Mouse (Mus musculus): ENCODE data around the gene Sdk2. TPM values are rescaled to one million over a fixed set of nuclear protein-coding genes. Genes with fewer than 3 reads are reported as not detected.
A peak's percentile ranks its signal among the peaks of the same experiment; 100 is the strongest.

Sdk2 gene
- polyA plus RNA-seq, 1 experiment from 2014 or later = 1.1 TPM

DNA sequence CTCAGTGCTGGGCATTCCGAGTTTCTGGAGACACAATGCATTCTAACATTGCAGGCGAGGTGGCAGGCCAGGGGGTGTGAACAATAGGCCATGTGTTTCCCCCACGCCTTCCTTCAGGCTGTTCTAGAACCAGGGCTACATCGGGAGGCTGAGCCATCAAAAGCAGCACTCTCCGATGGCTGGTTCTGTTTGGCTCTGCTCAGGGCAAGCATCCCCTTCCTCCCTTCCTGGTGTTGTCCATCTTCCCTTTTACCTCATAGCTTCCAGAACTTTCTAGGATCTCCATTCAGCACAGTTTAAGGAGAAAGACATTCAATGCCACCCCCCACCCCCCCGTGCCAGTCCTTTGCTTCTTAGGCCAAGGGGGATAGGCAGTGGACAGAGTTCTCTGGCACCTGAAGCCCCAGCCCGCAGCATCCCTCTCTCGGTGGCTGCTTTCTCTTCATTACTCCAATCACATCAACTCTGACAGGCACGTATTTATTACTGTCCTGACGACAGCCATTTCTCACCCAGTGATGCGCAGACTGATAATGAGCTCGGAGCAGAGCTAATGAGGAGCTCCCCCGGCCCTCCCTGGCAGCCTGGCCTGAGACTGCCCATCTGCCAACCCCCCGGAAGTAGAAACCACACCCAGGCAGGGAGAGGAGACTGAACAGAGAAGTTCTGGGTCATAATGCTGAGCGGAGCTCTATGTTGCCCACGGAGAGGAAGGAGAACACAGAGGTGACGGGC is 12.1 kb downstream of the Sdk2 start:
- no peak overlapping the region for H3K4me3 ChIP-seq (ENCODE audit: low read length)
- H3K9me3 ChIP-seq (replicated peaks; ENCODE audit: control insufficient read depth, low read length) = no peaks in the 10 kb centered on the region
- 0 out of 2 replicates have a peak, but pooled peaks cover 4% of the 10 kb centered on the region for H3K4me1 ChIP-seq (ENCODE audit: control insufficient read depth, insufficient read depth, low read length)
- H3K27me3 ChIP-seq (ENCODE audit: control insufficient read depth, insufficient read depth, low read length) = no peaks in the 10 kb centered on the region
- no peak overlapping the region for H3K9ac ChIP-seq (ENCODE audit: low read length)
- H3K36me3 ChIP-seq (ENCODE audit: control insufficient read depth, insufficient read depth) = no peaks in the 10 kb centered on the region
- 71% methylated on average over 17 of the region's 17 CpGs for WGBS
- H3K27ac ChIP-seq (ENCODE audit: low read length) = no peak overlapping the region
- no peak overlapping the region for H3K4me2 ChIP-seq (ENCODE audit: low read depth, low read length)
- no peak for ATAC-seq (replicated peaks; ENCODE audit: extremely low read depth, insufficient read depth, low FRiP score)

DNA sequence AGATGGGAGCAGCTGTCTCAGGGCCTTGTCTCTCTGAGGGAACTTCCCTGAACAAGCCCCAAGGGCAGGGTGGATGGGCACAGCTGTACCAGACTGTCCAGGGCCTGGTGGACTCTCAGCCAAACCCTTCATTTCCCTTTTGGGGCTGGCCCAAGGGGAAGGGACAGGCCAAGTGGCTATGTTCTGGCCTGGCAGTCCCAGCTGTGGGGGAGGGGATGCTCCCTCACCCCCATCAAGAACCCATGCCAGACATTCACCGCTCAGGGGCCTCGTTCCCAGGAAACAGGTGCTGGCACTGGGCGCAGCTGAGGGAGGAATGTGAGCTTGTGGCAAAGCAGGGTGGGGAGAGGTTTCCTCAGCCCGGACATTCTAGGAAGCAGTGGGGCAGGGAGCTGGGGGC is 15.5 kb downstream of the Sdk2 start:
- H3K9ac ChIP-seq (ENCODE audit: low read length) = no peak overlapping the region
- no peaks in the 10 kb centered on the region for H3K27me3 ChIP-seq (ENCODE audit: control insufficient read depth, insufficient read depth, low read length)
- WGBS = 45% methylated on average over 4 of the region's 4 CpGs
- H3K4me1 ChIP-seq (ENCODE audit: control insufficient read depth, insufficient read depth, low read length) = peaks cover 12% of the 10 kb centered on the region; the same call in 1 of the 2 replicates
- peaks cover 5% of the 10 kb centered on the region; the same call in 1 of the 2 replicates for H3K9me3 ChIP-seq (replicated peaks; ENCODE audit: control insufficient read depth, low read length)
- H3K36me3 ChIP-seq (ENCODE audit: control insufficient read depth, insufficient read depth) = no peaks in the 10 kb centered on the region
- no peak overlapping the region for H3K4me3 ChIP-seq (ENCODE audit: low read length)
- ATAC-seq (replicated peaks; ENCODE audit: extremely low read depth, insufficient read depth, low FRiP score) = peak; percentile 16; the same call in 1 of the 2 replicates
- no peak overlapping the region for H3K4me2 ChIP-seq (ENCODE audit: low read depth, low read length)
- no peak overlapping the region for H3K27ac ChIP-seq (ENCODE audit: low read length)

- Histone ChIP-seq H3K27ac (ENCODE audit: low read length) (no peak overlapping the region), H3K4me3 (ENCODE audit: low read length) (no peak overlapping the region), H3K27me3 (ENCODE audit: control insufficient read depth, insufficient read depth, low read length) (no peaks in the 10 kb centered on the region), H3K36me3 (ENCODE audit: control insufficient read depth, insufficient read depth) (no peaks in the 10 kb centered on the region), H3K9me3 (replicated peaks; ENCODE audit: control insufficient read depth, low read length) (peaks cover 5% of the 10 kb centered on the region; the same call in 1 of the 2 replicates), H3K4me2 (ENCODE audit: low read depth, low read length) (no peak overlapping the region), H3K9ac (ENCODE audit: low read length) (no peak overlapping the region), H3K4me1 (ENCODE audit: control insufficient read depth, insufficient read depth, low read length) (peaks cover 12% of the 10 kb centered on the region; the same call in 1 of the 2 replicates)
- ATAC-seq (replicated peaks; ENCODE audit: extremely low read depth, insufficient read depth, low FRiP score) = no peak
- 47% methylated on average over 3 of the region's 3 CpGs for WGBS
Measured at GRCm38 (mm10) chr11:114050511-114050910, 16.3 kb downstream of the Sdk2 start.

DNA sequence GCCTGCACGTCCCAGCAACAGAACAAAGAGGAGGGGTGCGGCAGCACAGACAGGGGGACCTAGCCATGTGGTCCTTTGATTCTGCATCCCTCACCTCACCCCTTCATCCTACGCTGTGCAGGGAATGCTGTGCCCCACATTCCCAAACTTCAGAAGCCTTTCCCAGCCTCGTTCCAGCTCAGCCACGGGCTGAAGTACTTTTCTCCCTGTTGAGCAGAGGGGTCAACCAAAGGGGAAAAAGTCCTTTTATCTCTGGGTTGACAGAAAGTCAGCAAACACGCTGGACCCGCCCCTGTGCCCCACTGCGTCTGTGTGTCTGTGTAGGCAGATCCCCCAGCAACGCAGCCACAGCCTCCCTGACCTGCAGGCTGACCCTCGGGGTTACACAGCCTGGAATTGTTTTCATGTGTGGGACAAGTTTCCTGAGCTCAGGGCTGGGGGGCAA is 18.9 kb downstream of the Sdk2 start:
- peak overlapping the region; percentile 38; the same call in 1 of the 2 replicates for H3K9ac ChIP-seq (ENCODE audit: low read length)
- H3K9me3 ChIP-seq (replicated peaks; ENCODE audit: control insufficient read depth, low read length) = peaks cover 5% of the 10 kb centered on the region; the same call in 1 of the 2 replicates
- no peak overlapping the region for H3K27ac ChIP-seq (ENCODE audit: low read length)
- H3K27me3 ChIP-seq (ENCODE audit: control insufficient read depth, insufficient read depth, low read length) = no peaks in the 10 kb centered on the region
- peaks cover 12% of the 10 kb centered on the region; the same call in 1 of the 2 replicates for H3K4me1 ChIP-seq (ENCODE audit: control insufficient read depth, insufficient read depth, low read length)
- H3K4me2 ChIP-seq (ENCODE audit: low read depth, low read length) = peak overlapping the region; percentile 35
- no peak; the same call in 1 of the 2 replicates for ATAC-seq (replicated peaks; ENCODE audit: extremely low read depth, insufficient read depth, low FRiP score)
- no peak overlapping the region for H3K4me3 ChIP-seq (ENCODE audit: low read length)
- H3K36me3 ChIP-seq (ENCODE audit: control insufficient read depth, insufficient read depth) = no peaks in the 10 kb centered on the region
- 6% methylated on average over 10 of the region's 10 CpGs for WGBS

DNA sequence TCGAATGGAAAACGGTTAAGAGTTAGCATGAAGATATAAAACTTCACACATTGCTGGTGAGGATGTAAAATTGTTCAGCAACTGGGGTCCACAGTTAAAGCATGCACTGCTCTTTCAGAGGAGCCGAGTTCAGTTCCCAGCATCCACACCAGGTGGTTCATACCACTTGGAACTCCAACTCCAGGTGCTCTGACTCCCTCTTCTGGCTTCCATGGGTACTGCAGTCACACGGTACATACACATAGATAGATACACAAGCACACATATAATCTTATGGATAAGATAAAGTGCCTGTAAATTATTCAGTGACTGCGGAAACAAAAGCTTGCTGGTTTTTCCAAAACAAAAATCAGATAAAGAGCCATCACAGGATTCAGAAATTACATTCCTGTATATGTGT is 19.9 kb downstream of the Sdk2 start:
- 93% methylated on average over 5 of the region's 5 CpGs for WGBS
- ATAC-seq (replicated peaks; ENCODE audit: extremely low read depth, insufficient read depth, low FRiP score) = no peak
- peaks cover 20% of the 10 kb centered on the region for H3K4me1 ChIP-seq (ENCODE audit: control insufficient read depth, insufficient read depth, low read length)

GRCm38 (mm10) chr11:114044373-114044772 is 22.5 kb downstream of the Sdk2 start:
- WGBS = 71% methylated on average over 4 of the region's 4 CpGs
- Histone ChIP-seq H3K27me3 (ENCODE audit: control insufficient read depth, insufficient read depth, low read length) (no peaks in the 10 kb centered on the region), H3K4me1 (ENCODE audit: control insufficient read depth, insufficient read depth, low read length) (peaks cover 35% of the 10 kb centered on the region), H3K9ac (ENCODE audit: low read length) (no peak overlapping the region), H3K27ac (ENCODE audit: low read length) (no peak overlapping the region), H3K9me3 (replicated peaks; ENCODE audit: control insufficient read depth, low read length) (peaks cover 5% of the 10 kb centered on the region; the same call in 1 of the 2 replicates), H3K4me2 (ENCODE audit: low read depth, low read length) (no peak overlapping the region), H3K36me3 (ENCODE audit: control insufficient read depth, insufficient read depth) (no peaks in the 10 kb centered on the region), H3K4me3 (ENCODE audit: low read length) (no peak overlapping the region)
- no peak for ATAC-seq (replicated peaks; ENCODE audit: extremely low read depth, insufficient read depth, low FRiP score)

More for the DNA sequence above, 19.9 kb downstream of the Sdk2 start:
- peaks cover 5% of the 10 kb centered on the region; the same call in 1 of the 2 replicates for H3K9me3 ChIP-seq (replicated peaks; ENCODE audit: control insufficient read depth, low read length)
- no peak overlapping the region for H3K4me2 ChIP-seq (ENCODE audit: low read depth, low read length)
- no peak overlapping the region for H3K9ac ChIP-seq (ENCODE audit: low read length)
- no peaks in the 10 kb centered on the region for H3K27me3 ChIP-seq (ENCODE audit: control insufficient read depth, insufficient read depth, low read length)
- no peak overlapping the region for H3K4me3 ChIP-seq (ENCODE audit: low read length)
- H3K36me3 ChIP-seq (ENCODE audit: control insufficient read depth, insufficient read depth) = no peaks in the 10 kb centered on the region
- H3K27ac ChIP-seq (ENCODE audit: low read length) = no peak overlapping the region

DNA sequence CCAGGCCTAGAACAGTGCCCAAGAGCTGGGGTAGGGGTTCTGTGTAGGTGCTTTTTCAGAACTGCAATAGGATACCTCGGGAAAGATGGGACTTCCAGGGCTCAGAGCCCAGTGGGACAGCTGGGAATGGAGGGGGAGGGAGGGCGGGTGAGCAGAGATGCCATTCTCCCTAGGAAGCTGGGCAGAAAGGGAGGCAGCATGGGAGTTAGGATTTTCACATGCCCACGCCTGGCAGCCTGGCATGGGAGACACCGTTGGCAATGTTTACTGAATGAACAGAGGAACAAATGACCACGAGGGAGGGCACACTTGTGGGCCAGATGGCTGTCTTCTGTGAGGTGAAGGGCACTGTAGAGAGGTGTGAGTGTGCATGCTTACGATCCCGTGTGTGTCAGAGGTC is 23.3 kb downstream of the Sdk2 start:
- H3K9ac ChIP-seq (ENCODE audit: low read length) = no peak overlapping the region; the same call in 1 of the 2 replicates
- H3K9me3 ChIP-seq (replicated peaks; ENCODE audit: control insufficient read depth, low read length) = peaks cover 5% of the 10 kb centered on the region; the same call in 1 of the 2 replicates
- ATAC-seq (replicated peaks; ENCODE audit: extremely low read depth, insufficient read depth, low FRiP score) = no peak
- no peak overlapping the region for H3K4me2 ChIP-seq (ENCODE audit: low read depth, low read length)
- peaks cover 35% of the 10 kb centered on the region for H3K4me1 ChIP-seq (ENCODE audit: control insufficient read depth, insufficient read depth, low read length)
- no peaks in the 10 kb centered on the region for H3K36me3 ChIP-seq (ENCODE audit: control insufficient read depth, insufficient read depth)
- 65% methylated on average over 7 of the region's 7 CpGs for WGBS
- H3K27ac ChIP-seq (ENCODE audit: low read length) = no peak overlapping the region
- H3K27me3 ChIP-seq (ENCODE audit: control insufficient read depth, insufficient read depth, low read length) = no peaks in the 10 kb centered on the region
- no peak overlapping the region for H3K4me3 ChIP-seq (ENCODE audit: low read length)

DNA sequence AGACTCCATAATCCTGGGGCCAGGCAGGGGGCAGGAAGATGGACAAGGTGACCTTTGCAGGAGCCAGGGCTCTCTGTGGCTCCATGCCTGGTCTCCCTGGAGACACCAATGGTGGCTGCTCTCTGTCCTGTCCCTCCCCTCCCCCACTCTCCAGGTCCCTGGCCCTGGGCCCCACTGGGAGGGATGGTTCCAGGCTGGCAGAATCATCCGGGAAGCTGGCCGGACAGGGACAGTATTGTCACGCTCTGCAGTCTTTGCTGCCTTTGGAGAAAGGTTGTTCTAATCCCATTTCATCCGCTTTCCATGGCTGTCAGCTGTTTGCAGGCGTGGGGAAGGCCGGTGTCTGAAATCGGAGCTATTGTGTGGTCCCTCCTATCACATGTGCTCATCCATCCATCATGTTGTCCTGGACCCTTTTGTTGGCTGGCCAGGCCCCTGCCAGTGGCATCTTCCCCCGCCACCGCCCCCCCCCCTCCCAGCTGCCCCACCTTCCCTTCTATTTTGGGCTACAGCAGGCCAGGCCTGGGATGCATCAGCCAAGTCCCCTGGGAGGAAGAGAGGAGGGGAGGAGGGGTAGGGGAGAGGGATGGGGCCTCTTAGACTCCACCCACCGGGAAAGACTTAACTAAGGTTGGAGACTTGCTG is 26.3 kb downstream of the Sdk2 start:
- Histone ChIP-seq H3K9me3 (replicated peaks; ENCODE audit: control insufficient read depth, low read length) (no peaks in the 10 kb centered on the region), H3K4me2 (ENCODE audit: low read depth, low read length) (peak overlapping the region; percentile 7; the same call in 1 of the 2 replicates), H3K27ac (ENCODE audit: low read length) (peak overlapping the region; percentile 80), H3K4me1 (ENCODE audit: control insufficient read depth, insufficient read depth, low read length) (peaks cover 30% of the 10 kb centered on the region), H3K36me3 (ENCODE audit: control insufficient read depth, insufficient read depth) (no peaks in the 10 kb centered on the region), H3K9ac (ENCODE audit: low read length) (no peak overlapping the region), H3K27me3 (ENCODE audit: control insufficient read depth, insufficient read depth, low read length) (no peaks in the 10 kb centered on the region), H3K4me3 (ENCODE audit: low read length) (no peak overlapping the region)
- peak; percentile 85 for ATAC-seq (replicated peaks; ENCODE audit: extremely low read depth, insufficient read depth, low FRiP score)
- 10% methylated on average over 10 of the region's 10 CpGs for WGBS

DNA sequence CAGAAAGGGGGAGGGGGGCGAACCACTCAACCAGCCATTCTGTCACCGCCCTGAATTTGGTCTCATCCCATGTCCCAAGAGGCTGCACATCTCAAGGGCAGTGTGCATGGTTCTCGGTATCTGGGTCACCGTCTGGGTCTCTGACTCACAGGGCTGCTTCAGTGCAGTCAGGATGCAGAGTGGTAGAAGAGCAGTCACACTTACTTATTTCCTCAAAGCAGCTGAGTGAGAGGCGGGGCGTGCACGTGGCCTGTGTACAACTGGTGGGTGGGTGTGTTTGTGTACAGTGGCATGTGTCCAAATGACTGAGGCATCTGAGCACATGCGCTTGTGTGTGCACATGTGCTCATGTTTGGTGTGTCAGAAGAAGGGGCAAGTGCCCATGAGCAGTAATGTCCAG is 28.8 kb downstream of the Sdk2 start:
- Histone ChIP-seq H3K4me2 (ENCODE audit: low read depth, low read length) (no peak overlapping the region), H3K36me3 (ENCODE audit: control insufficient read depth, insufficient read depth) (no peaks in the 10 kb centered on the region), H3K27ac (ENCODE audit: low read length) (no peak overlapping the region), H3K4me1 (ENCODE audit: control insufficient read depth, insufficient read depth, low read length) (peaks cover 30% of the 10 kb centered on the region), H3K27me3 (ENCODE audit: control insufficient read depth, insufficient read depth, low read length) (no peaks in the 10 kb centered on the region), H3K9me3 (replicated peaks; ENCODE audit: control insufficient read depth, low read length) (no peaks in the 10 kb centered on the region), H3K9ac (ENCODE audit: low read length) (no peak overlapping the region), H3K4me3 (ENCODE audit: low read length) (no peak overlapping the region)
- no peak for ATAC-seq (replicated peaks; ENCODE audit: extremely low read depth, insufficient read depth, low FRiP score)
- WGBS = 56% methylated on average over 8 of the region's 8 CpGs

Data from heart, embryonic 16.5 days (tissue).